Mouse (Mus musculus): ENCODE results near the gene Mymx. TPM values are rescaled to one million over a fixed set of nuclear protein-coding genes. Genes with fewer than 3 reads are reported as not detected.

Mymx gene
- polyA plus RNA-seq, 1 experiment = 576 TPM

DNA sequence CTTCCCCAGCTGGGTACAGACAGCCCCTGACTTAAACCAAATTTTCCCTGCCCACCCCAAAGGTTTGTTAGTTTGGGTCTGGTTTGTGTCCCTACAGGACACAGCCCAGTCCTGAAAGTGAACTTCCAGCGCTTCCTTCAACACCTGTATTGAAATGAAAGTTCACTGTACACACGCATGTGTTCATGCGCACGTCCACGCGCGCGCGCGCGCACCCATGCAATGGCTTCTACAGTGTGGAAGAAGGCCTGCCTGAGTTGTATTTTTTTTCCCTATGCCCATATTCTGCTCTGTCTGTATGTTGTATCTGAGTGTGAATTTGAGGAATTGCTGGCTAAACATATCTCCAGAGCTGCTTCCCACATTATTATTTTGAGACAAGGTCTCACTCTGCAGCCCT is 36.8 kb downstream of the Mymx start:
- Histone ChIP-seq H3ac (ENCODE audit: control insufficient read depth, insufficient read length) (no peak overlapping the region), H3K36me3 (ENCODE audit: control insufficient read depth, insufficient read depth) (peaks cover 38% of the 10 kb centered on the region), H3K4me3 (peak overlapping the region; percentile 48), H3K4me2 (ENCODE audit: low read depth) (peak overlapping the region; percentile 94), H3K27me3 (ENCODE audit: control insufficient read depth, insufficient read depth, insufficient read length) (no peaks in the 10 kb centered on the region), H3K79me2 (ENCODE audit: control insufficient read depth, insufficient read depth) (peaks cover 20% of the 10 kb centered on the region)
- no peak for TF ChIP-seq TCF3 (IDR thresholded peaks at IDR 0.05; ENCODE audit: insufficient read length, low read depth)
- no peak for TF ChIP-seq POLR2AphosphoS2 (IDR thresholded peaks at IDR 0.05; ENCODE audit: insufficient read length, low read depth)
- TF ChIP-seq POLR2A (IDR thresholded peaks at IDR 0.05; ENCODE audit: insufficient read length, low read depth) = no peak
- no peak for TF ChIP-seq TCF12 (IDR thresholded peaks at IDR 0.05; ENCODE audit: insufficient read depth, poor library complexity, severe bottlenecking)
- TF ChIP-seq CEBPB (IDR thresholded peaks at IDR 0.05; ENCODE audit: insufficient read depth, poor library complexity, severe bottlenecking) = no peak
- no peak for TF ChIP-seq SRF (IDR thresholded peaks at IDR 0.05; ENCODE audit: control insufficient read depth, insufficient read length, low read depth)
- TF ChIP-seq MYOG (IDR thresholded peaks at IDR 0.05; ENCODE audit: control insufficient read depth in 1 of 3, insufficient read depth in 1 of 3, insufficient read length in 2 of 3, low read depth in 2 of 3) = no peak
- TF ChIP-seq USF1 (IDR thresholded peaks at IDR 0.05; ENCODE audit: low read depth) = no peak
- no peak for TF ChIP-seq MAX (IDR thresholded peaks at IDR 0.05; ENCODE audit: low read depth)
- TF ChIP-seq MYOD1 (IDR thresholded peaks at IDR 0.05; ENCODE audit: control insufficient read depth in 1 of 3, insufficient read length in 2 of 3, low read depth in 2 of 3) = no peak
- no peak for TF ChIP-seq E2F4 (IDR thresholded peaks at IDR 0.05; ENCODE audit: insufficient read depth)
- no peak for TF ChIP-seq REST (IDR thresholded peaks at IDR 0.05; ENCODE audit: insufficient read depth, insufficient read length)

DNA sequence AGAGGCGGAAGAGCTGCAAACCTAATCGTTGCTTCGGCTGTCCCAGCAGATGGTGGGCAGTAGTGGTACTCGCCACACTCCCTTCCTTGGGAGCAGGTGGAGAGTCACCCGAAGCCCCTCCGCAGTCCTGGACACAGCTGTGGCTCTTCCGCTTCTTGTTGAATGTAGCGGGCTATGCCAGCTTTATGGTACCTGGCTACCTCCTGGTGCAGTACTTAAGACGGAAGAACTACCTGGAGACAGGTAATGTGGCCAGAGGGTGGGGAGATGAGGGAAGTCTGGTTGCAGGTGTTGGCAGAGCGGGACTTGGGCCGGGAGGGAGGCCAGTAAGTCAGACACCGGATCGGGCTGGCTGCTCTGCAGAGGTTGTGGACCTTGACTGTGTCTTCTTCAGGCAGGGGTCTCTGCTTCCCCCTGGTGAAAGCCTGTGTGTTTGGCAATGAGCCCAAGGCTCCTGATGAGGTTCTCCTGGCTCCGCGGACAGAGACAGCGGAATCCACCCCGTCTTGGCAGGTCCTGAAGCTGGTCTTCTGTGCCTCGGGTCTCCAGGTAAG is 37.3 kb downstream of the Mymx start:
- no peaks in the 10 kb centered on the region for H3K27me3 ChIP-seq (ENCODE audit: control insufficient read depth, insufficient read depth, insufficient read length)
- TF ChIP-seq TCF12 (IDR thresholded peaks at IDR 0.05; ENCODE audit: insufficient read depth, poor library complexity, severe bottlenecking) = no peak
- peak in 1 of 3 experiments; percentile 2 for TF ChIP-seq MYOD1 (IDR thresholded peaks at IDR 0.05; ENCODE audit: control insufficient read depth in 1 of 3, insufficient read length in 2 of 3, low read depth in 2 of 3)
- TF ChIP-seq CEBPB (IDR thresholded peaks at IDR 0.05; ENCODE audit: insufficient read depth, poor library complexity, severe bottlenecking) = no peak
- no peak for TF ChIP-seq TCF3 (IDR thresholded peaks at IDR 0.05; ENCODE audit: insufficient read length, low read depth)
- TF ChIP-seq POLR2AphosphoS2 (IDR thresholded peaks at IDR 0.05; ENCODE audit: insufficient read length, low read depth) = no peak
- TF ChIP-seq MYOG (IDR thresholded peaks at IDR 0.05; ENCODE audit: control insufficient read depth in 1 of 3, insufficient read depth in 1 of 3, insufficient read length in 2 of 3, low read depth in 2 of 3) = peak in 1 of 3 experiments; percentile 21
- no peak for TF ChIP-seq MAX (IDR thresholded peaks at IDR 0.05; ENCODE audit: low read depth)
- no peak for TF ChIP-seq POLR2A (IDR thresholded peaks at IDR 0.05; ENCODE audit: insufficient read length, low read depth)
- no peak for TF ChIP-seq SRF (IDR thresholded peaks at IDR 0.05; ENCODE audit: control insufficient read depth, insufficient read length, low read depth)
- TF ChIP-seq REST (IDR thresholded peaks at IDR 0.05; ENCODE audit: insufficient read depth, insufficient read length) = no peak
- no peak for TF ChIP-seq E2F4 (IDR thresholded peaks at IDR 0.05; ENCODE audit: insufficient read depth)
- no peak for TF ChIP-seq USF1 (IDR thresholded peaks at IDR 0.05; ENCODE audit: low read depth)
- peaks cover 33% of the 10 kb centered on the region for H3K36me3 ChIP-seq (ENCODE audit: control insufficient read depth, insufficient read depth)
- H3ac ChIP-seq (ENCODE audit: control insufficient read depth, insufficient read length) = peak overlapping the region; percentile 57
- peak overlapping the region; percentile 48 for H3K4me3 ChIP-seq
- peak overlapping the region; percentile 94 for H3K4me2 ChIP-seq (ENCODE audit: low read depth)
- peaks cover 20% of the 10 kb centered on the region for H3K79me2 ChIP-seq (ENCODE audit: control insufficient read depth, insufficient read depth)

DNA sequence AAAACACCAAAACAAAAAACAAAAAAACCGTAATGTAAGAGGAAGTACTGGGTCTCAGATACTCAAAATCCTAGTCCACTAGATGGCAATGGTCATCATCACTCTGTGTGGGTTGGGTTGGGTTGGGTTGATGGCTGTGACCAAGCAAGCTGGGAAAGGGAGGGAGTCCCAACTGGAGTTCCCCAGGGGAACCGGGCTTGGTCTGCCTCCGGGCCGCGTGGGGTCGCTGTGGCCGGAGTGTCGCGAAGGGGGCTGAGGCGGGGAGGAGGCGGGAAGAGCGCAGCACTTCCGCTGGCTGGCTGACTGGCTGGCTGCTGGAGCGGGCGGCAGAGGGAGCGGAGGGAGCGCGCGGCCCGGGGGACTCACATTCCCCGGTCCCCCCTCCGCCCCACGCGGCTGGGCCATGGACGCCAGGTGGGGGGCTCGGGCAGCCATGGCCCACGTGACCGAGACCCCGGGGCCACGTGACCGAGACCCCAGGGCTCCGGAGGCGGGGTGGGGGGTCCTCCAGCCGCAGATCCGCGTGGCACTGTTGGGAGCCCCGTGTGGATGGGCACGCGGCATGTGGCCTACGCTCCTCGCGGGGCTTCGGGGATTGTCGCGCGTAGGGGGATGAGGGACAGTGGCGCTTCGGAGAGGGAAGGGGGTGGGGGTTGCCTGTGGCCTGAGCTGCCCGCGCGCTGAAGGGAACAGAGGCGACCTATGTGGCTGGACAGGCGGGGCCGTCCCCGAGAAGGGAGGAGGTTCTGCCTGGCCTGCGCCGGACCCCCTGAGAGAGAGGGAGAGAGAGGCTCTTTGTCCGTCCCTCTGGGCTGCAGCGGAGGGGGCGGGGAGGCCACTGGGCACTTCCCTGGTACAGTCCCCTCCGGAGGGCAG is 38.0 kb downstream of the Mymx start, which contains the start of gene Slc35b2:
Gene Slc35b2 (plus strand): TSS at position 220 of the 876 bp plus-strand sequence.
- Histone ChIP-seq H3K36me3 (ENCODE audit: control insufficient read depth, insufficient read depth) (peaks cover 26% of the 10 kb centered on the region), H3K4me2 (ENCODE audit: low read depth) (peak within 1 kb of the TSS; percentile 94), H3ac (ENCODE audit: control insufficient read depth, insufficient read length) (peak within 1 kb of the TSS; percentile 57), H3K4me3 (peak within 1 kb of the TSS; percentile 48), H3K79me2 (ENCODE audit: control insufficient read depth, insufficient read depth) (peaks cover 14% of the 10 kb centered on the region), H3K27me3 (ENCODE audit: control insufficient read depth, insufficient read depth, insufficient read length) (no peaks in the 10 kb centered on the region)
- TF ChIP-seq MYOD1 (IDR thresholded peaks at IDR 0.05; ENCODE audit: control insufficient read depth in 1 of 3, insufficient read length in 2 of 3, low read depth in 2 of 3) = peak in 1 of 3 experiments; percentile 32
- TF ChIP-seq POLR2AphosphoS2 (IDR thresholded peaks at IDR 0.05; ENCODE audit: insufficient read length, low read depth) = peak; percentile 96
- TF ChIP-seq POLR2A (IDR thresholded peaks at IDR 0.05; ENCODE audit: insufficient read length, low read depth) = peak; percentile 97
- no peak for TF ChIP-seq TCF3 (IDR thresholded peaks at IDR 0.05; ENCODE audit: insufficient read length, low read depth)
- no peak for TF ChIP-seq MAX (IDR thresholded peaks at IDR 0.05; ENCODE audit: low read depth)
- TF ChIP-seq REST (IDR thresholded peaks at IDR 0.05; ENCODE audit: insufficient read depth, insufficient read length) = no peak
- peak; percentile 42 for TF ChIP-seq SRF (IDR thresholded peaks at IDR 0.05; ENCODE audit: control insufficient read depth, insufficient read length, low read depth)
- peak; percentile 43 for TF ChIP-seq E2F4 (IDR thresholded peaks at IDR 0.05; ENCODE audit: insufficient read depth)
- TF ChIP-seq MYOG (IDR thresholded peaks at IDR 0.05; ENCODE audit: control insufficient read depth in 1 of 3, insufficient read depth in 1 of 3, insufficient read length in 2 of 3, low read depth in 2 of 3) = peak in 2 of 3 experiments; percentile 14 to 32
- TF ChIP-seq CEBPB (IDR thresholded peaks at IDR 0.05; ENCODE audit: insufficient read depth, poor library complexity, severe bottlenecking) = no peak
- no peak for TF ChIP-seq TCF12 (IDR thresholded peaks at IDR 0.05; ENCODE audit: insufficient read depth, poor library complexity, severe bottlenecking)
- TF ChIP-seq USF1 (IDR thresholded peaks at IDR 0.05; ENCODE audit: low read depth) = peak; percentile 12

DNA sequence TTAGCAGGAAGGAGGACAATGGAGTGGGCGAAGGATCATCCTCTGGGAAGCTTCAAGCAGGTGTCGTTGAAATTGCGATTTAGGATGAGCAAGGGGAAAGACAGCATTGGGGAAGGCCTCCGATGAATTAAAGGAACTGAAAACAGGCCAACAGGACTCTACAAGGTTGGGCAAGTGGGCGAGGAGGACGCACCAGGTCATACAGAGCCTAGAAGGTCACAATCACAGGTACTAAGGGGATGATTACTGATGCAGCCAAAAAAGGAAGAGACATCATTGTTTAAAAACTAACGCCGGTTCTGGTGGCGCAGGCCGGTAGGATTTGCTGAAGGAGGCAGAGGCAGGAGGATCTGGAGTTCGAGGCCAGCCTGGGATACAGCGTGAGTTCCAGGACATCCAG is 38.7 kb downstream of the Mymx start:
- no peak overlapping the region for H3K4me3 ChIP-seq
- peaks cover 8% of the 10 kb centered on the region for H3K79me2 ChIP-seq (ENCODE audit: control insufficient read depth, insufficient read depth)
- H3K36me3 ChIP-seq (ENCODE audit: control insufficient read depth, insufficient read depth) = peaks cover 20% of the 10 kb centered on the region
- TF ChIP-seq MYOG (IDR thresholded peaks at IDR 0.05; ENCODE audit: control insufficient read depth in 1 of 3, insufficient read depth in 1 of 3, insufficient read length in 2 of 3, low read depth in 2 of 3) = no peak
- no peak for TF ChIP-seq POLR2A (IDR thresholded peaks at IDR 0.05; ENCODE audit: insufficient read length, low read depth)
- TF ChIP-seq MYOD1 (IDR thresholded peaks at IDR 0.05; ENCODE audit: control insufficient read depth in 1 of 3, insufficient read length in 2 of 3, low read depth in 2 of 3) = no peak
- no peak for TF ChIP-seq SRF (IDR thresholded peaks at IDR 0.05; ENCODE audit: control insufficient read depth, insufficient read length, low read depth)
- no peak for TF ChIP-seq E2F4 (IDR thresholded peaks at IDR 0.05; ENCODE audit: insufficient read depth)
- no peak for TF ChIP-seq USF1 (IDR thresholded peaks at IDR 0.05; ENCODE audit: low read depth)
- no peak for TF ChIP-seq TCF3 (IDR thresholded peaks at IDR 0.05; ENCODE audit: insufficient read length, low read depth)
- no peak for TF ChIP-seq CEBPB (IDR thresholded peaks at IDR 0.05; ENCODE audit: insufficient read depth, poor library complexity, severe bottlenecking)
- no peak for TF ChIP-seq REST (IDR thresholded peaks at IDR 0.05; ENCODE audit: insufficient read depth, insufficient read length)
- no peak for TF ChIP-seq MAX (IDR thresholded peaks at IDR 0.05; ENCODE audit: low read depth)
- TF ChIP-seq TCF12 (IDR thresholded peaks at IDR 0.05; ENCODE audit: insufficient read depth, poor library complexity, severe bottlenecking) = no peak
- TF ChIP-seq POLR2AphosphoS2 (IDR thresholded peaks at IDR 0.05; ENCODE audit: insufficient read length, low read depth) = no peak
- H3ac ChIP-seq (ENCODE audit: control insufficient read depth, insufficient read length) = peak overlapping the region; percentile 57
- no peak overlapping the region for H3K4me2 ChIP-seq (ENCODE audit: low read depth)
- no peaks in the 10 kb centered on the region for H3K27me3 ChIP-seq (ENCODE audit: control insufficient read depth, insufficient read depth, insufficient read length)
